Mouse (Mus musculus): ENCODE results near the gene Lrrc57. TPM values are rescaled to one million over a fixed set of nuclear protein-coding genes. Genes with fewer than 3 reads are reported as not detected.

Gene Lrrc57
- 5.5 and 11.4 TPM in 2 replicates for polyA plus RNA-seq (2012; rRNA removed)

DNA sequence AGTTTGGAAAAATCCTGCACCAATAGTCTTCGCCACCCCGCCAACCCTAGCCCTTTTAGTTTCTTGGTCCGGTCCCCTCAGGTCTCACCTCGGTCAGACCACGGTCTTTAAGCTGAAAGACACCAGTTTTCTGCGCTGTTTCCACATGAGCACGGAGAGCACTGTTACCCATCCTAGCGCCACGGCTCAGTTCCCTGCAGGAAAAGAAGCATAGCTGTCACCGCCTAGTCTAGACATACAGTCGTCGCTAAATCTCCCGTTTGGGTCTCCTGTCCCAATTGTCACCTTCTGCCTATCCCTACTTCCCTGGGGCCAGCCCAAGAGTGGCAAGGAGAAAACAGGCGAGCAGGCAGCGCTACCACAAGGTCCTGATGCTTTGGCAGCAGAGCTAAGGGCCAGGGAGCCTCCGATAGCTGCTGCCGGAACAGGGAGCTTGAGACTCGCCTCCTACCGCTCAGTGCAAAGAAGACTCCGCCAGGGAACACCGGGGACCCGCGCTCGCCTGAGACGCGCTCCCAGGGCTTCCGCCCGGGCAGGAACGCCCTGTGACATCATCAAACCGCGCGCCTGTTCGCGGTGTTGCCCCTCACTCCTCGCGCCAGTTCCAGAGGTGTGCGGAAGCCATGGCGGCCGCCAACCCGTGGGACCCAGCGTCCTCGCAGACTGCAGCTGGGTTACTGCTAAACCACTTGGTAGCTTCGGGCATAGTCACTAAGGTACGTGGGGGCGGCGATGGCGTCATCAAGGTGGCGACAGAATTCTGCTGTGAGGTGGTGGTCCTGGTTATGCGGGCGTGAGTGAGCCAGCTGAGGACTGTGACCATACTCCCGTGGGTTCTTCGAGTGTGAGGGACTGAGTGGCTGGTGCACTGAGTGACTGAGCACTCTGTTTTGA is at the start of gene Lrrc57, which contains the start of gene Haus2:
Lrrc57 (minus strand) TSS at position 691 of the 894 bp plus-strand sequence.
Haus2 (plus strand) TSS at position 554 of the 894 bp plus-strand sequence.

DNA sequence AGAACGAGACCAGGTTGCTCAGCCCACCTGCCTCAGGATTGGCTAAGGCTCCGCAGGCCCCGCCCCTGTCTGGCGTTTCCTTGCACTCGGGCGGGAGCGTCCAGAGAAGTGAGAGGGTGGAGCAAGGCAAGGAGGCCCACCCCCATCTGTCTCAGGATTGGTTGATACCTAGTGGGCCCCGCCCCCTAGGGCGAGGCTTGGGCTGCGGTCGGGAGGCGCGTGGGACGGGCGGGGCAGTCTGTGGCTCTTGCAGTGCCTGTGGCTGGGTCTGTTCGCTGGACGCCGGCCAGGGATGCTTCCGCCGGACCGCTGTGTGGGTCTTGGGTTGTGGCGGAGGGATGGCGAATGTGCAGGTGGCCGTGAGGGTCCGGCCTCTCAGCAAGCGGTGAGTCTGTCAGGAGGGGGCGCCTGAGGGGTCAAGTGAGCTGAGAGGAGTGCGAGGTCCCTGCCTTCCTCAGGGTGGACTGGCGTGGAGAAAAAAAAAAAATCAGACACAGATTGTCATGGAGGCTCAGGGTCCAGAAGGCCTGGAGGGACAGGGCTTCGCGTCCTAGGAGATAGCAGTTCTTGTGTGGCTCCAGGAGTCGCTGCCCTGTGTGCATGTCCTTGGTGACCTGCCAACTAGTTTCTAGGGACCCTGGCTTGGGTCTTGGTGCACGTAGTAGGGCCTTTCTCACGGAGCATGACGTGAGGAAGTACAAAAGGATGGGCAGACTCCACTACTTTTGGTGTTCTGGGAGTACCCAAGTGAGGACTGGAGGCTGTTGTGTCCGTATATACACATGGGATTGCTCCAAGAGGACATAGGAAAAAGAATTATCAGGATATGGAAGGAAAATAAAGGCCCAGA is 19.8 kb upstream of the Lrrc57 start, which contains the start of gene Stard9:
Stard9 (plus strand) TSS at position 236 of the 850 bp plus-strand sequence.

DNA sequence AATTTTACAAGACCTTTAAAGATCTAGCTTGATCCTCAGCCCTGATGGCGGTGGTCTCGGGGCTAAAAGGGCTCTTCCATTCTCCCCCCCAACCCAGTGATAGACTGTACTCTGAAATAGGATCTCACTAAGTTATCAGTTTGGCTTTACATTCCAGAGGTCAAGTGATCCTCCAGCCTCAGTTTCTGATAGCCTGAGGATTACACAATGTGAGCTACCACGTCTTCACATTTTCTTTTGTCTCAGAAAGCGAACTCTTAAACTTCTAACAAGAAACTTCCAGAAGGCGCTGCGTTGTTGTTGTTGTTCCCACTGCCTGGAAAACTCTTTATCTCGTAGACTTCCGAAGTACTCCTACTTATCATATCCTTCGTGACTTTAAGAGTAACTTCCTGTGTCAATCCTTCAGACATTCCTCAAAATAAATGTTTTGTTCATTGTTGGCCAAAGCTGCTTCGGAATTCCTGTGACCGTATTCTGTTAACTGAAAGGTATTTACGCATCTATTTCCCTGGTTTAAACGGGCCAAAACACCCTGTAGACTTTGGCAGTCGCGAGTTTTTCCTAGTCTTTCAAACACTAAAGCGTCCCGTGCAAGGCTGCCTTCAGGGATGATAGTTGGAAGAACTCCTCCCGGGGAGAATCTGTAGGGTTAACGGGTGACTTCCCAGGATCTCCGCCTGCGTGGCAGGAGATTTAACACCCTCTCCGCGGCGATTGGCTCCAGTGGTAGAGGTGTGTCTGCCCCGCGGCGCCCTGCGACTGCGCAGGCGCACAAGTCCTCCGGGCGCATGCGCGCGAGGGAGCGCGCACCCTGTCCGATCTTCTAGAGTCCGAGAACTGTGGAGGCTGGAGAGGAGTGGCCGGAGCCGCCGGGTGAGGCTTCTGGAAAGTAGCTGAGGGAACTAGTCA is 42.2 kb downstream of the Lrrc57 start, which contains the start of gene Snap23:
Snap23 (plus strand) TSS at position 786 of the 912 bp plus-strand sequence.

DNA sequence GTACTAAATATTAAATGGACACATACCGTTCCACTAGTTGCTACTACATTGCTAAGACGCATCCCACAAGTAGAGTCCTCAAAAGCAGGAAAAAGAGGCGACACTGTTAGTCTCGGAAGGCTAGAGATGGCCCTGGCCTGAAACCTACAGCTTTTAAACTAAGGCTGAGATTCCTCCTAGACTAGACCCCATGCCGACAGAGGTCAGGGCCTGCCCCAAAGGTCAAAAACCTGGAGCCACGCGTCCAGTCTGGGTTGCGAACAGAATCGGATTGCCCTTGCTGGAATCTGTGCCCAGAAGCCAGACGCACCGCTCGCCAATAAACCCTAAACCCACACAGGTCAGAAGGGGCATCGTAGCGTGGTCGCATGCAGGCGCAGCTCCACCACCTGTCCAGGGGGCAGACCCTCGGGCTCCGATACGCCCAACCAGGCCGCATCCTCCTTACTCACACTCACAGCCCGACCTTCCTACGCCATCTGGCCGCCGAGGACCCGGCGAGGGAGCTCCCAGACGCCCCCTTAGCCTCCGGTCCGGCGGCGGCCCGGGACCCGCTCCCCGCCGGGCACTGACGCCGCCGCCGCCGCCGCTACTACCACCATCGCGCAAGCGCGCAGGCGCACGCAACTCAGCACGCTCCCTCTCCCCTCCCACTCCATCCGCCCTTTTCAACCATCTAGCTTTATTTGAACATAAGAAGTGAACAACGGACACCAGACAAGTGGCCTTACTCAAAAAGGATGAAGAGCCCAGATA is 45.9 kb downstream of the Lrrc57 start, which contains the start of gene Zfp106:
Zfp106 (minus strand) TSS at position 609 of the 756 bp plus-strand sequence.

Other genes starting within 250 kb of the Lrrc57 start
- gene Ganc, start 205.6 kb downstream of the Lrrc57 start, polyA plus RNA-seq (2012; rRNA removed), result 13.1 and 21.0 TPM in 2 replicates
- 6.2 and 6.8 TPM in 2 replicates for gene Tmem87a, start 205.4 kb downstream of the Lrrc57 start, polyA plus RNA-seq (2012; rRNA removed)
- gene Capn3, start 153.5 kb downstream of the Lrrc57 start, polyA plus RNA-seq (2012; rRNA removed), result 0.54 and 1.1 TPM in 2 replicates
- gene Zfp106, start 45.7 kb downstream of the Lrrc57 start, polyA plus RNA-seq (2012; rRNA removed), result 67.2 and 77.0 TPM in 2 replicates
- gene Snap23, start 41.8 kb downstream of the Lrrc57 start, polyA plus RNA-seq (2012; rRNA removed), result 3.7 and 4.5 TPM in 2 replicates
- gene Haus2, start 137 bp downstream of the Lrrc57 start, polyA plus RNA-seq (2012; rRNA removed), result 1.2 and 2.0 TPM in 2 replicates
- gene Stard9, start 19.6 kb upstream of the Lrrc57 start, polyA plus RNA-seq (2012; rRNA removed), result 11.9 and 14.4 TPM in 2 replicates
- 38.8 and 53.5 TPM in 2 replicates for gene Cdan1, start 240.6 kb upstream of the Lrrc57 start, polyA plus RNA-seq (2012; rRNA removed)
- gene Ttbk2, start 241.1 kb upstream of the Lrrc57 start, polyA plus RNA-seq (2012; rRNA removed), result 4.9 and 5.1 TPM in 2 replicates